Mouse (Mus musculus) thymus, postnatal 4 days (tissue): ENCODE results near the gene Cpne9.
A peak's percentile ranks its signal among the peaks of the same experiment; 100 is the strongest.
"Not testable (repeated sequence)": the region's sequence is repeated elsewhere in the genome, so short reads cannot be mapped to it uniquely, and the experiment has no call there.

Experiments used
- DNase-seq: peaks from one replicate; pipeline ENCODE4 v3.0.0; 2021

Cpne9 gene

DNA sequence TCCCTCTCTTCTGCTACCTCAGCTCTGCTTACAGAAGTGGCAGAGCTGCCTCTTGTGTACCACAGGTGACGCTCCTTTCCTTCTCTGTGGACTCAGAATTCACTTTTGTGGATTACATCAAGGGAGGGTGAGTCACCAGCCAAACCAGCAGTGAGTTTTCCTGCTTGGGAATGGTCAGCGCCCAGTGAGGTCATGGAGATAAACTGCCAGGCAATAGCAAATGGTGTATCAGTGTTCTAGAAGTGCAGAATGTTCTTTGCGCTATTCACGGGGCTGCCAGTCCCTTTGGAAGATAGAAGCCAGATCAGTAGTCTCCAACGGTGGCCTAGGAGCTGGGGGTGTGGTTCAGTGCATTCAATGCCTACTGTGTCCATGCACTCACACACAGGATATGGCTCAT is 10.8 kb downstream of the Cpne9 start:
- DNase-seq: no peak

DNA sequence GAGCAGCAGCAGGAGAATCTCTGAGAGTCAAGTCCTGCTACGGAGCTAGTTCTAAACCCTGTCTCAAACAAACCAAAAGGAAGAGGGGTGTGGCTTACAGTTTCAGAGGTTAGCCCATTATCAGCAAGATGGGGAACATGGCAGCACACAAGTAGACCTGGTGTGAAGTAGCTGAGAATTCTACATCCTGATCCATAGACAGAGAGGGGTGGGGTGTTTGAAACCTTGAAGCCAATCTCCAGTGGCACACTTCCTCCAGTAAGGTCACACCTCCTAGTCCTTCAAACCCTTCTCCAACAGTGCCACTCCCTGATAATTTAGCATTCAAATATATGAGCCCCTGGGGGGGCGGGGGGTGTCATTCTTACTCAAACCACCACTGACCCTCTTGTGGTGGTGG is 13.9 kb downstream of the Cpne9 start:
- no peak for DNase-seq

DNA sequence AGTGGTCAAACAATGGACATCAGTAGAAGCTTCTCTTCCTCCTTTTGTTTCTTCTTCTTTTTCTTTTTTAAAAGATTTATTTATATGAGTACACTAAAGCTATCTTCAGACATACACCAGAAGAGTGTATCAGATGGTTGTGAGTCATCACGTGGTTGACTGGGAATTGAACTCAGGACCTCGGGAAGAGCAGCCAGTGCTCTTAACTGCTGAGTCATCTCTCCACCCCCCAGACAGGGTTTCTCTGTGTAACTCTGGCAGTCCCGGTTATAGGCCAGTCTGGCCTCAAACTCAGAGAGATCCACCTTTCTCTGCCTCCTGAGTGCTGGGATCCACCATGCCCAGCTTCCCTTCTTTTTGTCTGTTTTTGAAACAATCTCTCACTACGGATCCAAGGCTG is 14.5 kb downstream of the Cpne9 start:
- DNase-seq: no peak

DNA sequence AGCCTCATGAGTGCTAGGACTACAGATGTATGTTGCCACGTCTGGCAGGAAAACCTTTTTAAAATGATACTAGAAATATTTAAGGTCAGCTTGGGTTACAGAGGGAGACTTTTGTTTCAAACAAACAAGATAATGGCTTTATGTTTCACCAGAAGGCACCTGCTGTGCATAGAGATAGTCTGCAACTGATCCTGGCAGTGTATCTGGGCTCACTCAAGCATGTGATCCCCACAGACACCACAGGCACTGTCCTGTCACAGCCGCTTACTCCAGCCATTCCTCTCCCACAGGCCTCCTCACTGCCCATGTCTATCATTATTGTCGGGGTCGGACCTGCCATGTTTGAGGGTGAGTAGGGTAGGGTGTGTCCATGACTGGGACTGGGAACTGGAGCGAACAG is 19.2 kb downstream of the Cpne9 start:
- DNase-seq: no peak

DNA sequence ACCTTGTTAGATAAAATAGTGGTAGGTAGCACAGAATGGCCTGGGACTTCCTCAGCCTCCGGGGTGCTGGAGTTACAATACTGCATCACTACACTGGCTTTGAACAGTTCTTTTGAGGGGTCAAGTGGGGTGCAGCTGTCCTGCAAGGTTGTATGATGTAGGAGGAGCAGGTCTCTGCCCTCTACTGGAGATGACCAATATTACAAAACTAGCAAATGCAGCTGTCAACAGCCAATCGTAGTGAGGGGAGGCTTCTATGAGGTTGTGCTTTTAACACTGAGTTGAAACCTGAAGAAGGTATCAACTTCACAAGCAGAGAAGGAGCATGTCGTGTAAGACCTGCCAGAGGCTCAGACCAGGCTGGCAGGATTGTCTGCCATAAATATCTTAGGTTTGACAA is 20.2 kb downstream of the Cpne9 start:
- peak; percentile 29 for DNase-seq

DNA sequence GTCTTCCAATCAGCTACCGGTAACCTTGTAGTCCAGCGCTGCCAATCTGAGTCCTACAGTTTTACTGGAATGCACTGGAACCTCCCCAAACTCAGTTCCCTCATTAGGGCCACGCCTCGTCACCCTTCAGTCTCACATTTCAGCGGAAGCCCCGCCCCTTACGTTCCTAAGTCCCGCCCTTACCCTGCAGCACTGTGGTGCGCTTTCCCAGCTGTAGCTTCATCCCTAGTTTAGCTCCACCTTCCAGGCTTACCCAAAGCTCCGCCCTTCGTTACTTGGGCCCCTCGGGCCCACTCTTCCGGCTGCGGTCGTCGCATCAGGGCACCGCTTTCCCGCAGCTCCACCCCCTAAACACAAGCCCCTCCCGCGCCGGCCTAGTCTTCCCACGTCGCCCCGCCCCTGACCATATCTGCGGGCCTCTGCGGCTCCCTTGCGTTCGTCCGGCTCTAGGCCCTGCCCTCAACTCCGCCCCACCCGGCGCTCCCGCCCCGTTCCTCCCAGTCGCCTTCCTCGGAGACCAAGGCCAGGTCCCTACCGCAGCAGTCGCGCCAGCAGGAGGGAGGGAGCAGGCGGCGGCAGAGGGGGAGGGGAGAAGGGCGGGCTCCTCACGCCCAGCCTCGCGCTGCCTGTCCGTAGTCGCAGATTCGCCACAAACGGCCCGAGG is 24.3 kb downstream of the Cpne9 start:
- DNase-seq: peak; percentile 99

DNA sequence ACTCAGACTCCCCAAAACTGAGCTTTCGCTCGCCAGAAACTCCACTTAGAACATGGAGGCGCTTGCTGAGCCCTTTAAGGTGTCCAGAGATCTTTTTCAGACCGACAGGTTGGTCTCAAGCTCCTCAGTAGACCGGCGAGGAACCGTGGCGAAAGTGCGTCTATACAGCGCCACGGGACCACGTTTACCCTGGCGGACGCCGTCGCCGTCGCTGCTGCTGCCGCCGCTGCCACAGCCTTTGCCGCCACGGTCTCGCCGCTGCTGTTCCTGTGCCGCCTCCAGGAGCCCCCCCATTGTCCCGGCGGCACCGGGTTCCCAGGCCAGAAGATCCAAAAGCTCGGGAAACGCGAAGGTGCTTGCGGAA is 24.9 kb downstream of the Cpne9 start, which contains the start of gene Brpf1:
Brpf1 (plus strand) TSS at position 152 of the 364 bp plus-strand sequence.
- DNase-seq: no peak

DNA sequence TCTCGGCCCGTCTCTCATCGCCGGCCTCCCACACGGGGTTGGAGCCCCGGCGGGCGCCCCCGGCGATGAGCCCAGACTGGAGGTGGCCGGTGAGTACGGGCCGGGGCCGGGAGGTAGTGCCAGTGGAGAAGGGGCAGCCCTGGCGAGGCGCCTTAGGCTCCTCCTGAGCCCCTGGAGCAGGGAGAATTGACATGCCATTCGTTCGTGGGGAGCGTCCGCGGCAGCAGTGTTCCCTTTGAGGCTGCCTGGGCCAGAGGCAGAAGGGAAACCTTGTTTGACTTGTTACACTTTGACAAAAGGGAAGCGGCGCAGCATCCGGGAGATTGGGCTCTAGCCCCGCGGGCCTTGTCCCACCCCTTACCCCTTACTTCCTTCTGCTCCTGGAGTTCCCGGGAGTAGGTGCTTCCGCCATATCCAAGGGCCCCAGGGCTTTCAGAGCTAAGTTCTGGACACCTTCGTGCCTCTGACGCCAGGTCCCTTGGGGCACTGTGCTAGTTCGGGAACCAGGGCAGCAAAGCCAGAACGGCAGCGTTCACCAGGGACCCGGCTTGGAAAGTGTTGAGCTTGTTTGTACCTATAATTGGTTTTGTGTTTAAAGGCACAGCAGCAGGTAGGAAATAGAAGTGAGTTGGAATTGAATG is 25.5 kb downstream of the Cpne9 start:
- DNase-seq: peak; percentile 69

DNA sequence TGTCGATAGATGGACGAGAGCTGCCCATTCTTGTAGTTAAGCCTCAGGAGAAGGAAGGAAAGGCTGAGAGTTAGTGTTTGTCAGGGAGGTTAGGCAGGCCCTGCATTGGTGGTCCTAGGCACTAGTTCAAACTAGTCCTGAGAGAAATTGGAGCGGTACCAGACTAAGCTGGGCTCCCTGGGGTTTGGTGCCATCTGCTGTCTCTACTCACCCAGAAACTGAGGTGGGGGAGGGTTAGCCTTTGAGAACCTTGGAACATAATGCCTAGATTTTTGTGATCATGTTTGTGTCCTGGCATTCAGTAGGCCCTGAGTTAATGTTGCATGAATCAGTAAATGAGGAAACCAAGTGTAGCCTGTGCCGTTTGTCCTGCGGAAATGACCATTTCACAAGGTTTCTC is 26.0 kb downstream of the Cpne9 start:
- DNase-seq: peak; percentile 41

DNA sequence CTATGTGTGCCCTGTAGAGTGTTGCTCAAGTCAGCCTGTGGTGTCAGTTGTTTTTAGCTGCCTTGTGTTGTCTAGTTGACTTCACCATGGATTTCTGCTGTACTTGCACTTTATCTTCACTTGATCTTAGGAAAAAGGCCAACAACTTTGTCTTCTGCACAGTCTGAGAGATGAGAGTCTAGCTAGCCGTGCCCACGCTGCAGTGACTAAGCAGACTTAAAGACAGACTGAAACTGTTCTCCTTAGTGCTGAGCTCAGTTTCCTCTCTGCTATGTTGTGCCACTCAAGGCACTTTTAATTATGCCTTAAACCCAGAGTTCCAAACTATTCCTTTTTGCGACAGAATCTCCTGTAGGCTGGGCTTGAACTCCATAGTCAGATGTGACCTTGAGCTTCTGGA is 33.9 kb downstream of the Cpne9 start:
- DNase-seq: no peak

DNA sequence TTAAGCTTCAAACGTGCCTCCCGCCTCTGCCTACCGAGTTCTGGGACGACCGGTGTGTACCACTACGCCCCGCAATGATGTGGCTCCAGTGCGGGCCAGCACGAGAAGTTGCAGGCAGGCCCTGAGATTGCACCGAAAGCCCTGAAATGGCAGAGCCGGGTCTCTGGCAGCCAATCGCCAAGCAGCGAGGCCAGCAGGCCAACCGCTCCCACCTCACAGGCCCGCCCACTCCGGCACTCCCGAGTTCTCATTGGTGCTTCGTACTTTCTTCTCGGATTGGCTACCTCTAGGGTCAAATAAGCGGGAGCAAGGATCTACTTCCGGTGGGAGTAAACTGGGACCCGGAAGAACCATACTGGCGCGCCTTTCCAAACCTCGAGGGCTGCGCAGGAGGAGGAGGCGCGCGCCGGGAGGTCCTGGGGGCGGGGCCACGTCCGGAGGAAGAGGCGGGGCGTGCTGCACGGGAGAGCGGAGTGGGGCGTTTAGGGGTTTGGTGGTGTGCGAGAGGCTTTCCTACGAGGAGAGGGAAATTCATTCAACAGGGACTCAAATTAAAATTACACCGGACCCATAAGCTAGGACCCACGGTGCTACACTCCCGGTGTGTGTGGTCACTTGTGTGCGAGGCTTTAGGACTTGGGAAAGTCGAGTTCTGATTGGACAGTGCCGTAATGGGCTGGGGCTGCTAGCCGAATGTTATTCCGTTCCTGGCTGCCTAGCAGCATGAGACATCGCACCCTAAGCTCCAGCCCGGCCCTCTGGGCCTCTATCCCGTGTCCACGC is 44.6 kb downstream of the Cpne9 start, which contains the start of gene Ogg1:
Ogg1 (plus strand) TSS at position 440 of the 783 bp plus-strand sequence.
- peak; percentile 99 for DNase-seq

DNA sequence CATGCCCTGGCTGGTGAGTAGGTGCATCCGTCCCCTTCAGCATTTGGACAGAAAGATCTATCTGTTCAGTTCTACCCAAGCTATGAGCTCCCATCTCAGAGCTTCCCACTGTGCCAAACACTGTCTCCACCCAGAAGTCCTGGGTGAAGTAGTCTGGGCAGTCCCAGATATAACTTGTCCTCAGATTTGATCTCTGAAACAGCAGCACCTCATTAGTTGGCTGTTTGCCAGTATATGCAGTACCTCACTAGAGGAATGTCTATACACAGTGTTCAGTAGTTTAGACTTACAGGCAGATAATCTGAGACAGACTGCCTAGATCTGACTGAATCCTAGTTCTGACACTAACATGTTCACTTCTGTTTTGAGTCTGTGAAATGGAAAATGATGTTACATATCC is 47.3 kb downstream of the Cpne9 start:
- no peak for DNase-seq

DNA sequence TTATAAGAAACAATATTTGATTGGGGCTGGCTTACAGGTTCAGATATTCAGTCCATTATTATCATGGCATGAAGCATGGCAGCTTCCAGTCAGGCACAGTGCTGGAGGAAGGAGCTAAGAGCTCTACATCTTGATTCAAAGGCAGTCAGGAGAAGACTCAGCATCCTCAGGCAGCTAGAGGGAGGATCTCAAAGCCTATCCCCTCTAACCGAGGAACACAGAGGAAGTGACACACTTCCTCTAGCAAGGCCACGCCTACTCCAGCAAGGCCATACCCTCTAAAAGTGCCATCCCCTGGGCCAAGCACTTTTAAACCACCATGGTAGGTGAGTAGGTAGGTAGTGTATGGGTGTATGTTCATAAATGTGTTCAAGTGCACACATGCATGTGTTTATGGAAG is 48.4 kb downstream of the Cpne9 start:
- peak; percentile 43 for DNase-seq

DNA sequence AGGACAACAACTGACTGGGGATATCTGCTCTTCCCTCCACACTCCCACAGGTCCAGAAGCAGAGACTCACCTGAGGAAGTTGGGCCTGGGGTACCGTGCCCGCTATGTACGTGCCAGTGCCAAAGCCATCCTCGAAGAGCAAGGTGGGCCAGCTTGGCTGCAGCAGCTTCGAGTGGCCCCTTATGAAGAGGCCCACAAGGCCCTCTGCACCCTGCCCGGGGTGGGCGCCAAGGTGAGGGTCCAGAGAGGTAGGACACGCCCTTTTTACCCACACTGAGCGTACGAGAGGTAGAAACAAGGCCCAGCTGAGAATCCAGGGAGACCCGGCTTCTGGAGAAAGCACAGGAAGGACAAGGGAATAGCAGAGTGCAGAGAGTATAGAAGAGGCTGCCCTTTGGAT is 49.6 kb downstream of the Cpne9 start:
- no peak for DNase-seq

DNA sequence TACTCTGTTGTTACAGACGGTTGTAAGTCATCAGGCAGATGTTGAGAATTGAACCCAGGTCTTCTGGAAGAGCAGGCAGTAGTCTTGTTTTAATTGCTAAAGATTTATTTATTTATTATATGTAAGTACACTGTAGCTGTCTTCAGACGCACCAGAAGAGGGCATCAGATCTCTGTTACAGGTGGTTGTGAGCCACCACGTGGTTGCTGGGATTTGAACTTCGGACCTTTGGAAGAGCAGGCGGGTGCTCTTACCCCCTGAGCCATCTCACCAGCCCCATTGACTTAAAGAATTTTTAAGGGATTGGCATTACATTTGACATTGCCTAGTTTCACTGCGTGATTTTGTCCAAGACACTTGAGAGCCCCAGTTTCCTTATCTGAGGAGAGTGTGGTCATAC is 50.6 kb downstream of the Cpne9 start:
- DNase-seq: not testable (repeated sequence)

DNA sequence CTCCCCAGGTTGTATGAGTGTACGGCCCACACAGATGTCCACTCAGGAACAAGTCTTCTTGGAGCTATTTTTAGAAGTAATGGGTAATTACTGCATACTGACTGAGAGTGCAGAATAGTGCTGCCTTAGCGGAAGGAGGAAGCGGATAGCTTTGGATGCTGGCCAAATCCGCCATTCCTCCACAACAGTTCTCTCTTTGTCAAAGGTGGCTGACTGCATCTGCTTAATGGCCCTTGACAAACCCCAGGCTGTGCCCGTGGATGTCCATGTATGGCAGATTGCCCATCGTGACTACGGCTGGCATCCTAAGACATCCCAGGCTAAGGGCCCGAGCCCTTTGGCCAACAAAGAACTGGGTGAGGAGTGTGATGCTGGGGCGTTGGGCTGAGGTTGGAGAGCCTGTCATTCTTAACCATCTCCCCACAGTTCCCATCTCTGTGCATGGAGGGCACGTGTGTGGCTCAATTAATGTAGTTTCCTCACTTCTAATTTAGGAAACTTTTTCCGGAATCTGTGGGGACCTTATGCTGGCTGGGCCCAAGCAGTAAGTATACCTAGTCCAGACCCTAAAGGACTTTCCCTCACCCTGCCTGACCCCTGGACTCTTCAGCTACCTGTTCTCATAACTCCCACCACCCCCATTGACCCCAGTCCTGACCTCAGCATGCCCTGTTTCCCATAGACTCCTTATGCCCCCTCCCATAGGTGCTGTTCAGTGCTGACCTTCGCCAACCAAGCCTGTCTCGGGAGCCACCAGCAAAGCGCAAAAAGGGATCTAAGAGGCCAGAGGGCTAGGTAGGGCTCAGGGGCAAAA is 51.2 kb downstream of the Cpne9 start:
- no peak for DNase-seq

DNA sequence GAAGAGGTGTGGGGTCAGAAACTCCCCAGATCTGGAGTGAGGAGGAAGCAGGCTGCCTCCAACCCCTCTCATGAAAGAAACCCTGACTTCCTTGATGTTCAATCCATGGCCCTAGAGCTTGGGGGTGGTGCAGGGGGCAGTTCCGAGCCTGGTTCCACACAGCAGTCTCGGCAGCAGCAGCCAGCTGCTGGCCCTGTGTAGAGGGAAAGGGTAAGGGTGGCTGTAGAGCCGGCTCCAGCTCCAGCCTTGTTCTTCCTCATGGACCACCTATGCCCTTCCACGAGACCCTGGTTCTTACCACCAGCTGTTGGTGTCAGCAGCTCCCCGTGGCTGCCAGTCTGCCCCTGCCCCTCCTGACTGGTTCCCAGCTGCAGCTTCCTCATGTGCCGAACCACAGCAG is 52.1 kb downstream of the Cpne9 start:
- DNase-seq: no peak

DNA sequence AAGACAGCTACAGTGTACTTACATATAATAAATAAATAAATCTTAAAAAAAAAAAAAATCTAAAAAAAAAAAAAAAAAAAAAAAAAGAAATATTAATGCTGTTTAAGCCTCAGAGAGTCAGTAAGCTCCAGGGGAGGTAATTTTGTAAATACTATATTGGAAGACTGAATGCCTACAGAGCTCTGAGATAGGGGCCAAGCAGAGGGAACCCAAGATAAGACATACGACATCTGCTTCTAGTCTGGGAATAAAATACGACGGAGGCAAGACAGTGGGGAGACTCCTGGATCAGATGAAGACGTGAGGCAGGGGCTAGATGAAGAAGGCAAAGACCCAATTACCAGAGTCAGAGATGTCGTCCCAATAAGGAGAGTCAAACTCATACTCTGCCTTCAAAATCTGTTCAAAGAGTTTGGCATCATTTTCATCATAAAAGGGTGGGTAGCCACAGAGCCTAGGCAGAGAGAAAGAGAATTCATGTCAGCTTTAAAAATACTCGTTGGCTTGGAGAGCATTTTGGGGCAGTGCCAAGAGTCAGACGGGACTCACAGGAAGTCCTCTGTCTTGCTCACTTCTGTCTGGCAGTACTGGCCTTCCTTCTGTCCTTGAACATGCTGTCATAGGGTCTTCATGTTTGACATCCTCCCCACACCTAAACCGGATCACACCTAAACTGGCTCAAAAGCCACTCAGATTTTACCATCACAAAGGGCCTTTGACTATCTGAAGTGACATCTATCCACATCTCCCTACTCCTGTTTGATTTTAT is 54.9 kb downstream of the Cpne9 start:
- no peak for DNase-seq

DNA sequence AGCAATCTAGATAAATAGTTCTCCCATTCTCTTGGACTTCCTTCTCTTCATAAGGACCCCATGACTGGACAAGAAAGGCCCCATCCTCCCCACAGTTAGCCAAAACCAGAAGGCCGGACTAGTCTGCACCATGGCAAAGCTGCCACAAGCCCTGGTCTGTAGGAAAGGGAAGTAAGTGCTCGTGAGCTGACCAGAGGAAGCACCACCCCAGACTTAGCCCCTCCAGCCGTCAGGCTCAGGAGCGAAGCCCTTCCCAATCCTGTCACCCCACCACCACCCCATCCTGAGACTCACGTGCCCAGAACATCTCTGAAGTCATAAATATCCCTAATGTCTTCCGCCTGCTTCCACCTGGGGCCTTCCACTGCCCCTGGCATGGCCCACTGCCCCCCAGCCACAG is 59.5 kb downstream of the Cpne9 start:
- DNase-seq: no peak

DNA sequence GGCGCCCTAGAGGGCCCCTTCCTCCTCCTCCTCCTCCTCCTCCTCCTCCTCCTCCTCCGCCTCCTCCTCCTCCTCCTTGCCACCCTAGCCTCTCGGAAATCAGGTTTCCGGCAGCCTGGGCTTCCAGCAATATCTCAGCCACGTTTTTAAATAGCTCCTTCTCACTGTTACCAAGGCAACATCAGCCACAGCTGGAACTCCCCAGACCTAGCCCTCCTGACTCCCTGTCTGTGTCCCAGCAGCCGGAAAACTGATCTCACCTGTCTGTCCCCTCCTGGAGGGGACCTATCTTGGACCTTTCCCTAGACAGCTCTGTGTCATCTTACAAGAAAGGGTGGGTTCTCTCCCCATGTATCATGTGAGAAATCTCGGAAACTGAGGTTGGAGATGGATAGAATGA is 60.2 kb downstream of the Cpne9 start:
- DNase-seq: no peak

DNA sequence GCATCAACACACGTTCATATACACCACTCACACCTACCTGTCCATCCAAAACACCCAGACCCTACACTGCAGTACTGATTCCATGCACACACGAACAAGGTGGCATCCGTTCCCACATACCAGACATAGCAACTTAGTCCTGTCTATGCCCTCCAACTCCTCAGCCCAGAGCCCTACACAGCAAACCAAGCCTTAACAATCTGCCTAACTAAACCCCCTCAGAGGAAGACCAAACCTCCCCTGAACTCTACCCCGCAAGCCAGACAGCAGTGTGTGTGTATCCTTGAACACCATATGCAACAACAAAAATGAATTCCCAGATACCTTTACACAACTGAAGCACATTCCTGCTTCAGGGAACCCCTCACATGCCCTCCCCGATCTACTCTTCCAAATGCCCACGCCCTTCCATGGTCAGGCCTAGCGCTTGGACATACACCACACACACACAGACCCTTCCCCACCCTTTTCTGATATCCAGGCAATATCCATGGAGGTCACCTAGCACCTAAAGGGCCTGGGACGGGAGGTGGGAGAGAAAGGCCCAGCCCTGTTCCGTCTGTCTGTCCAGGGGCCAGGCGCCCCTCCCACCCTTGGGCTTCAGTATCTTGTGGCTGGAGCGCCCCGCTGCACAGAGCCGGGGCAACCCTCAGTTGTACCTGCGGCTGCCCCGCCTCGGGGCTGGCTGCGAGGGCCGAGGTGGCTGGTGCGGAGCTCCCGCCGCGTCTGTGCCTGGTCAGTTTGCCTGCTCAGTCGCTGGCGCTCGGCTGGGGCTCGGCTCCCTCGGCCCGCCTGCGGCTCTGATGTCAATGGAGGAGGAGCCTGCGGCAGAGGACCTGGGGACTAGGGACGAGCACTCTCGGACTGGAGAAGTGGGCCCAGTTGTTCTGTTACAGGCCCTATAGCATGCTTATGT is 61.3 kb downstream of the Cpne9 start, which contains the start of gene Camk1:
Camk1 (minus strand) TSS at position 808 of the 916 bp plus-strand sequence.
- DNase-seq: peak; percentile 42
